Mouse (Mus musculus) embryonic facial prominence, embryonic 15.5 days (tissue): ENCODE measurements at regions not wholly inside any gene's neighbourhood (a gene's known extent, or its start where the extent isn't known, plus 50 kb on each side); places are given as distances from the start of the nearest gene placed in this dataset.

Experiments used
- ATAC-seq: fragments of 200-750 bp; cut with Nextera tagmentation; 2 replicates; pipeline ENCODE4 v1.8.0; 2017; ENCODE audit warnings: low read depth, moderate TSS enrichment; ENCODE audit not compliant: insufficient number of reproducible peaks, low FRiP score, low TSS enrichment
- H3K27ac ChIP-seq: fragments of 300-500 bp; sonication (generic); replicated peaks from 2 replicates; pipeline ENCODE4 v1.5.1; 2015; ENCODE audit warnings: mild to moderate bottlenecking, inconsistent platforms
- H3K27me3 ChIP-seq: fragments of 300-500 bp; sonication (generic); 2 replicates; pipeline ENCODE4 v1.6.1; 2015; ENCODE audit warnings: inconsistent platforms
- H3K36me3 ChIP-seq: fragments of 300-500 bp; sonication (generic); 2 replicates; pipeline ENCODE4 v1.6.1; 2015; ENCODE audit warnings: mild to moderate bottlenecking, inconsistent platforms
- H3K4me1 ChIP-seq: fragments of 300-500 bp; sonication (generic); 2 replicates; pipeline ENCODE4 v1.6.1; 2015; ENCODE audit warnings: inconsistent platforms
- H3K4me2 ChIP-seq: fragments of 300-500 bp; sonication (generic); replicated peaks from 2 replicates; pipeline ENCODE4 v1.6.1; 2015; ENCODE audit warnings: mild to moderate bottlenecking, inconsistent platforms
- H3K4me3 ChIP-seq: fragments of 300-500 bp; sonication (generic); replicated peaks from 2 replicates; pipeline ENCODE4 v1.5.1; 2015; ENCODE audit warnings: mild to moderate bottlenecking, inconsistent platforms
- H3K9ac ChIP-seq: fragments of 300-500 bp; sonication (generic); 2 replicates; pipeline ENCODE4 v1.6.1; 2015; ENCODE audit warnings: inconsistent platforms
- H3K9me3 ChIP-seq: fragments of 300-500 bp; sonication (generic); replicated peaks from 2 replicates; pipeline ENCODE4 v1.6.1; 2016; ENCODE audit warnings: inconsistent platforms
- WGBS: fragments of 180-500 bp; shearing (Covaris S2); methylation state at CpG from one replicate; pipeline ENCODE4 v1.1.7; 2015; 5-methylcytosine and 5-hydroxymethylcytosine counted together

- 43% methylated on average over 18 of the region's 18 CpGs for WGBS
- no peak overlapping the region for H3K4me2 ChIP-seq
- H3K4me1 ChIP-seq: peaks cover 13% of the 10 kb centered on the region
- ATAC-seq: no peak
- H3K27me3 ChIP-seq: no peaks in the 10 kb centered on the region
- no peak overlapping the region for H3K27ac ChIP-seq
- H3K4me3 ChIP-seq: no peak overlapping the region
- H3K9ac ChIP-seq: no peak overlapping the region
- no peaks in the 10 kb centered on the region for H3K36me3 ChIP-seq
- H3K9me3 ChIP-seq: no peaks in the 10 kb centered on the region
Observed at GRCm38 (mm10) chr2:170277182-170277767, 129.4 kb upstream of the Zfp217 start.

- 58% methylated on average over 4 of the region's 4 CpGs for WGBS
- H3K27me3 ChIP-seq: no peaks in the 10 kb centered on the region
- peaks cover 13% of the 10 kb centered on the region for H3K4me1 ChIP-seq
- H3K9me3 ChIP-seq: peaks cover 4% of the 10 kb centered on the region; the same call in 1 of the 2 replicates
- no peak overlapping the region for H3K4me3 ChIP-seq
- no peaks in the 10 kb centered on the region for H3K36me3 ChIP-seq
- no peak overlapping the region for H3K9ac ChIP-seq
- H3K27ac ChIP-seq: no peak overlapping the region
- H3K4me2 ChIP-seq: no peak overlapping the region
- no peak for ATAC-seq
Observed at GRCm38 (mm10) chr2:170275687-170276086, 127.8 kb upstream of the Zfp217 start.

GRCm38 (mm10) chr2:170269926-170270577 is 122.1 kb upstream of the Zfp217 start:
- H3K36me3 ChIP-seq: no peaks in the 10 kb centered on the region
- H3K4me3 ChIP-seq: no peak overlapping the region
- no peak overlapping the region for H3K9ac ChIP-seq
- H3K27ac ChIP-seq: 0 out of 2 replicates have a peak overlapping the region, but pooled peaks have one; percentile 11
- no peak for ATAC-seq
- H3K4me1 ChIP-seq: peaks cover 17% of the 10 kb centered on the region
- peaks cover 4% of the 10 kb centered on the region; the same call in 1 of the 2 replicates for H3K9me3 ChIP-seq
- WGBS: 51% methylated on average over 11 of the region's 11 CpGs
- no peak overlapping the region for H3K4me2 ChIP-seq
- no peaks in the 10 kb centered on the region for H3K27me3 ChIP-seq

- WGBS: 27% methylated on average over 8 of the region's 8 CpGs
- Histone ChIP-seq H3K27ac (peak overlapping the region; percentile 76), H3K4me3 (no peak overlapping the region), H3K4me1 (peaks cover 17% of the 10 kb centered on the region), H3K27me3 (no peaks in the 10 kb centered on the region), H3K36me3 (no peaks in the 10 kb centered on the region), H3K9ac (no peak overlapping the region), H3K4me2 (no peak overlapping the region; the same call in 1 of the 2 replicates), H3K9me3 (peaks cover 4% of the 10 kb centered on the region; the same call in 1 of the 2 replicates)
- no peak for ATAC-seq
Observed at GRCm38 (mm10) chr2:170268080-170268479, 120.2 kb upstream of the Zfp217 start.

DNA sequence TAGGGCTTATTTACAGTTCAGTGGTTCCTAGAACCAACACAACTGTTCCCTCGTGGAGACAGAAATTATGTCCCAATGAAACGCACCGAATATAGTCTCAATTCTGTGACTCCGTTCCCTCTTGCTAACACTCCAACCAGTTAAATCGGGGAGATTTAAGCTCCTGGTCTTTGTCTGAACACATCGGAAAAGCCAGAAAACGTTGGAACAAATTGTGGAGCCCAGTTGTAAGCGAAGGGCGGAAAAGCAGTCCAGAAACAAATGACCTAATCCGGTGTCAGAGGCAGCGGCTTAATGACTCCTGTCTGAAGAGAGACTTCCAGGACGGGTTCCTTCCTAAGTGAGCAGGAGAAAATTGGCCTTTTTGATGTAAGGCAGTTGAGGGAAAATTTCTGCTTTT is 119.2 kb upstream of the Zfp217 start:
- ATAC-seq: no peak
- Histone ChIP-seq H3K4me2 (peak overlapping the region; percentile 35), H3K4me3 (peak overlapping the region; percentile 19), H3K9me3 (peaks cover 4% of the 10 kb centered on the region; the same call in 1 of the 2 replicates), H3K27ac (peak overlapping the region; percentile 76), H3K4me1 (peaks cover 17% of the 10 kb centered on the region), H3K9ac (no peak overlapping the region), H3K36me3 (no peaks in the 10 kb centered on the region), H3K27me3 (no peaks in the 10 kb centered on the region)
- 9% methylated on average over 12 of the region's 12 CpGs for WGBS

DNA sequence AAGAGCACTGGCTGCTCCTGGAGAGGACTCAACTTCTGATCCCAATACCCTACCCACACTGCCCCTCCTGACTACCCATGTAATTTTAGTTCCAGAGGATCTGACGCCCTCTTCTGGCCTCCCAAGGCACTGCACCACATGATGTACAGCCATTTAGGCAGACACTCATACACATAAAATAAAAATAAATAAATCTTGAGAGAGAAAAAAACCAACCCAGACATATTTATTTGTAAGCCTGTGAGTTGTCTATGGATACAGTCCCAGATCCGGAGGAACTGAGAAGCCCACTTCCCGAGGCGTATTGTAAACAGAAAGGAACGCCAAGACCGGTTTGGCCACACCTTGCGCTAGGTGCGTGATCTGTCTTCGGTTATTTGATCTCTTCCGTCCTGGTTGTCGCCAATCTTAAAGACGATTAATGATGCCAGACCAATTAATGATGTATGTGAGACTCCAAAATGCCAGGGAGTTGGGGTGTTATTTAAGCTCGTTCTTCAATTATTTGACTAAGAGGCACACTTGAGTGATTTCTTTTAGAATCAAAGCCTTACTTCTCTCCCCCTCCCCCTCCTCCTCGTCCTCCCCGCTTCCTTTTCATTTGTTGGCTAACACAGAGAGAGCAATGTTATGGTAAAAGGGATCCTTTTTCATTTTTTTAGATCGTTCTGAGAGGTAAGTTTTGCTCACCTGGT is 118.7 kb upstream of the Zfp217 start:
- Histone ChIP-seq H3K4me2 (peak overlapping the region; percentile 35), H3K9me3 (no peaks in the 10 kb centered on the region), H3K27ac (peak overlapping the region; percentile 76; the same call in 1 of the 2 replicates), H3K4me3 (peak overlapping the region; percentile 19), H3K4me1 (peaks cover 17% of the 10 kb centered on the region), H3K36me3 (no peaks in the 10 kb centered on the region), H3K27me3 (no peaks in the 10 kb centered on the region), H3K9ac (no peak overlapping the region)
- 18% methylated on average over 16 of the region's 16 CpGs for WGBS
- ATAC-seq: no peak

- no peak overlapping the region for H3K4me2 ChIP-seq
- no peak for ATAC-seq
- no peak overlapping the region for H3K27ac ChIP-seq
- H3K27me3 ChIP-seq: no peaks in the 10 kb centered on the region
- no peaks in the 10 kb centered on the region for H3K9me3 ChIP-seq
- H3K4me3 ChIP-seq: no peak overlapping the region
- no peak overlapping the region for H3K9ac ChIP-seq
- WGBS: 38% methylated on average over 4 of the region's 4 CpGs
- peaks cover 14% of the 10 kb centered on the region for H3K4me1 ChIP-seq
- H3K36me3 ChIP-seq: no peaks in the 10 kb centered on the region
Observed at GRCm38 (mm10) chr2:170263594-170263993, 115.7 kb upstream of the Zfp217 start.

- no peak overlapping the region for H3K4me2 ChIP-seq
- no peak overlapping the region for H3K4me3 ChIP-seq
- H3K4me1 ChIP-seq: no peaks in the 10 kb centered on the region
- H3K9me3 ChIP-seq: no peaks in the 10 kb centered on the region
- no peak for ATAC-seq
- H3K27me3 ChIP-seq: no peaks in the 10 kb centered on the region
- 97% methylated on average over 2 of the region's 2 CpGs for WGBS
- H3K27ac ChIP-seq: no peak overlapping the region
- no peaks in the 10 kb centered on the region for H3K36me3 ChIP-seq
- no peak overlapping the region for H3K9ac ChIP-seq
Observed at GRCm38 (mm10) chr2:170261191-170261590, 113.3 kb upstream of the Zfp217 start.

DNA sequence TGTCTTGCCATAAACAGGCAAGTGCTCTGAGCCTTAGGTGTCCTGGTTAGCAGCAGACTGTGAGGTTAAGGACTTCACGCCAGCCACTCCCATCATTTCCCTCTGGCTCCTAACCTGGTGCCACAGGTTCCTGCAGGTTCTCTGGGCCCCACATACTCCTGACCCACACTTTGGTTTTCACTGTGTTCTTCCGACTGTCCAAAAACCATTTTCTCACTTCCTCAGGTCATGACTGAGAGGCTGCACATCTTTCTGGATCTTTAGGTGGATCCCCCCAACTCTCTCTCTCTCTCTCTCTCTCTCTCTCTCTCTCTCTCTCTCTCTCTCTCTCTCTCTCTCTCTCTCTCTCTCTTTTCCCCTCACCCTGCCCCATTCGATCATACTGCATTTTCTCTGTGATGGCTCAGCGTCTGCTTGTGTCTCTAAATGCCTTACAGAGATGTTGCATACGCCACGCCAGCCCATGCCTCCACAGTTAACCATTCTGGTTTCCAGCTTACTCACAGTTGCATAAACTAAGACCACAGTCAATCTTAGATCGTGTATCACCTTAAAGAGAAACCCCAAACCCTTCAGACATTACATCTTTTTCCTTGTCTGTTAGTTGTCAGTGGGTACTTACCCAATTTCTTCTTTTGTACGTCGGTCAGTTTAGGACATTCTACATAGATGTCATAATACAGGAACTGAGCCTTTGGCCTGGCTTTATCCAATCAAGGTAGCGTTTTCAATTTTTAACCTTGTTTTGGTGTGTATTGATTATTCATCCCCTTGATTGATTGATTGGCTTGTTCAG is 112.0 kb upstream of the Zfp217 start:
- ATAC-seq: no peak
- no peaks in the 10 kb centered on the region for H3K4me1 ChIP-seq
- no peaks in the 10 kb centered on the region for H3K9me3 ChIP-seq
- WGBS: 86% methylated on average over 10 of the region's 10 CpGs
- no peak overlapping the region for H3K9ac ChIP-seq
- no peaks in the 10 kb centered on the region for H3K27me3 ChIP-seq
- no peaks in the 10 kb centered on the region for H3K36me3 ChIP-seq
- no peak overlapping the region for H3K27ac ChIP-seq
- no peak overlapping the region for H3K4me3 ChIP-seq
- H3K4me2 ChIP-seq: no peak overlapping the region

DNA sequence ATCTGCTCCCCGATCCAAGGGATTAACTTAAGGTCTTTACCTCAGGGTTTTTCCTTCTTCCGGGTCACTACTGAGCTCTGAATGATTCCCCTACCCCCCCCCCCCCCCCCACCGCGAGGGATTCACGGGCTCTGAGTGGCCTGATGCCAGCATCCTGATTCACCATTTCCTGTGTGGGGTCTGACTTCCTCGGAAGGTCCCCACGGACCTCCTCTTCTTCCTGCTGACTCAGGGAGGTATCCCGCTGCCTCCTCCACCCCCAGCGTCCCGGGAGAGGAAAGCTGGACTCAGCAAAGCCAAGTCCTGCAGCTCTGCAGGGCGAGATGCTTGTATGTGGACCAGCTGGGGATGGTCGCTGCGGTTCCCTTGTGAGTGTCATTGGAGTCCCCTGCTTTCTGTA is 110.5 kb upstream of the Zfp217 start:
- Histone ChIP-seq H3K4me3 (no peak overlapping the region), H3K36me3 (no peaks in the 10 kb centered on the region), H3K9ac (no peak overlapping the region), H3K9me3 (no peaks in the 10 kb centered on the region), H3K4me2 (no peak overlapping the region), H3K27me3 (no peaks in the 10 kb centered on the region), H3K4me1 (no peaks in the 10 kb centered on the region), H3K27ac (no peak overlapping the region)
- no peak for ATAC-seq
- whole genome bisulfite sequencing: 60% methylated on average over 11 of the region's 13 CpGs

DNA sequence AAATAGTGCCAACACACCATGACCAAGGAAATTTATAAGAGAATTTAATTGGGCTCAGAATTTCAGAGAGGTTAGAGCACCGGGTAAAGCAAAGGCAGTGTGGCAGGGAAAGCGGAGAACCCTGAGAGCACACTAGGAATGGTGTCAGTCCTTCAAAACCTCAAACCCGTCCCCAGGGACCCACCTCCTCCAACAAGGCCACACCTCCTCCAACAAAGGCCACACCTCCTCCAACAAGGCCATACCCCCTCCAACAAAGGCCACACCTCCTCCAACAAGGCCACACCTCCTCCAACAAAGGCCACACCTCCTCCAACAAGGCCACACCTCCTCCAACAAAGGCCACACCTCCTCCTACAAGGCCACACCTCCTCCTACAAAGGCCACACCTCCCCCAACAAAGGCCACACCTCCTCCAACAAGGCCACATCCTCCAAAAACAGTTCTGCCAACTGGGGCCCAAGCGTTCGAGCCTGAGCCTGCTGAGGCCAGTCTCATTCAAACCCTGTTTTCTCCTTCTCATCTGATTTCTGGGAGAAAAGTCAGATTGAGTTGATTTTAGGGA is 109.8 kb upstream of the Zfp217 start:
- ATAC-seq: no peak
- 88% methylated on average over 5 of the region's 5 CpGs for WGBS
- H3K27ac ChIP-seq: no peak overlapping the region
- no peaks in the 10 kb centered on the region for H3K4me1 ChIP-seq
- no peak overlapping the region for H3K9ac ChIP-seq
- H3K27me3 ChIP-seq: no peaks in the 10 kb centered on the region
- no peak overlapping the region for H3K4me2 ChIP-seq
- H3K9me3 ChIP-seq: no peaks in the 10 kb centered on the region
- no peak overlapping the region for H3K4me3 ChIP-seq
- no peaks in the 10 kb centered on the region for H3K36me3 ChIP-seq
